Mouse (Mus musculus): Measurements from ENCODE around the gene Fam240a.

The Fam240a gene

DNA sequence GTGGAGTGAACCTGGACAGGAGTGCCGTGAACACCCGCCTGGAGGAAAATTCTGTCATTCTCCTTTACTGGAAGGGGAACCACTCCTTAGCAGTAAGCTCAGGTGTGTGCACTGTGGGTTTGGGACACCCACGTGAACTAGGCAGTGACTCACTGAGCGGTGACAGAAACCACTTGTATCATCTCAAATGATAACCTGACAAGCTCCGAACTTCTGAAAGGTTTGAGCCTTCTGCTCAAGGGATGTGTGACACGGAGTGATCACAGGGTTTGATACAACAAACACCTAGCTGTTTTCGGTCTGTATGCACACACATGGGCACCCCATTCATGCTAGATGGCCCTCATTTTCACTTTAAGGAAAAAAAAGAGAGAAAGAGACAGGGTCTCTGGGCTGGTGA is at the start of gene Fam240a:
TSS of gene Fam240a (minus strand) at position 76 of the 400 bp plus-strand sequence.
- no peak for DNase-seq (ENCODE audit: extremely low spot score, low read depth, low spot score)

DNA sequence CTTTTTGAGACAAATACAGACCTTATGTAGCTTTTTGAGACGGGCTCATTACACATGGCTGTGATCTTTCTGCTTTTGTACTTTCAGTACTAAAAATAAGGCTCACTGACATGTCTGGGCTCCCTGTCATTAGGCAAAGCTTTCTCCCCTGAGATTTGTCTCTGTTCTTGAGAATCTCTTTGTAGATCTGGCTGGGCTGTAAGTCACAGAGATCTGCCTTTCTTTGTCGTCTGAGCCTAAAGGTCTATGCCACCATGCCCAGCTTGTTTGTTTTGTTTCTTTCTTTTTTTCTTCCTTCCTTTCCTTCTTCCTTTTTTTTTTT is 49.2 kb upstream of the Fam240a start:
- no peak for DNase-seq (ENCODE audit: extremely low spot score, low read depth, low spot score)

DNA sequence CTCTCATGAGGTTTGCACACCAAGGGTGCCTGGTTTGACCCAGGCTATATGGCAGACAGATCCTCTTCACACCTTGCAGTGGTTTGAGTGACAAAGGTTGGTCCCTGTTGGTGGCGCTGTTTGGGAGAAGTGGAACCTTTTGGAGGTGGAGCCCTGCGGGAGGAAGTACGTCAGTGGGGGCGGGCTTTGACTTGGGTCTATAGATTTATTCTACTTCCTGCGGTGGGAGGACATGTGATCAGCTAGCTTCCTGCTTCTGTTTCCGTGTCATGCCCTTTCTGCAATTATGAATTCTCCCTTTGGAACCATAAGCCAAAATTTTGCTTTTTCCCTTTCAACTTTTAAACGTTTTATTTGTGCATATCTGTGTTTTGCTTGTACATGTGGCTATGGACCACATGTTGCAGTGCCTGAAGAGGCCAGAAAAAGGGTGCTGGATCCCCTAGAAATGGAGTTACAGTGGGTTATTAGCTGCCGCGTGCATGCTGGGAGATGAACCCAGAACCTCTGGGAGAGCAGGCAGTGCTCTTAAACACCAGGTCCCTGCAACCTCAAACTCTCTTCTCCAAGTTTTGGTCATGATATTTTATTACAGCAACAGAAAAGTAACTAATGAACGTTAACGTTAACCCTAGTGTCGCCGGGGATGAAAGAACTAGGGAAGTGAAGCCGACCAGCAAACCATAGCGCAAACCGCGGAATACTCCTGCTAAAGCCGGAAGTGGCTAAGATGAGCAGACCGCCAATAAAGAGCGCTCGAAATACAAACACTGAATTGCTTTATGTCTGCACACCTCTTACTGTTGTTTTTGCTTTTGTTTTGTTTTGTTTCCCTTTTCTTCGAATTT is 48.6 kb upstream of the Fam240a start:
- DNase-seq (ENCODE audit: extremely low spot score, low read depth, low spot score) = no peak

DNA sequence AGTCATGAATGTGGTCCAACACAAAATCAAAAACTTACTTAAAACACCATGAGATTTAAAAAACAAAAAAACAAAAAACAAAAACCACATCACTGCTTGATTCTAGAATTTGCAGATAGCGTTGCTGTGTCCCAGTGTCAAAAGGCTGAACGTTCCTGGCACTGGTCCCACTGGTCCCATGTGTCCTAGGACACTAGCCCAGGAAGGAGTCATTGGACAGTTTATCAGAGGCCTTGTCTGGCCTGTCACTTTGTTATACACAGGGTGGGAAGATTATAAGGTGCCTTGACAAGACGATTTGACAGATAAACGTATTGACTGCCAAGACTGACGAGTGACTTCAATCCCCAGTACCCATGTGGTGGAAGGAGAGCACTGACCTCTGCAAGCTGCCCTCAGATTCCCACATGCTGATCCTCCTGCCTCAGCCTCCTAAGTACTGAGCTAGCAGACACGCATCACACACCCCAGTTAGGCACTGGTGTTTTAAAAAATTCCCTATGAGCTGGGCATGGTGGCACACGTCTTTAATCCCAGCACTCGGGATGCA is 47.0 kb upstream of the Fam240a start:
- DNase-seq (ENCODE audit: extremely low spot score, low read depth, low spot score) = no peak

DNA sequence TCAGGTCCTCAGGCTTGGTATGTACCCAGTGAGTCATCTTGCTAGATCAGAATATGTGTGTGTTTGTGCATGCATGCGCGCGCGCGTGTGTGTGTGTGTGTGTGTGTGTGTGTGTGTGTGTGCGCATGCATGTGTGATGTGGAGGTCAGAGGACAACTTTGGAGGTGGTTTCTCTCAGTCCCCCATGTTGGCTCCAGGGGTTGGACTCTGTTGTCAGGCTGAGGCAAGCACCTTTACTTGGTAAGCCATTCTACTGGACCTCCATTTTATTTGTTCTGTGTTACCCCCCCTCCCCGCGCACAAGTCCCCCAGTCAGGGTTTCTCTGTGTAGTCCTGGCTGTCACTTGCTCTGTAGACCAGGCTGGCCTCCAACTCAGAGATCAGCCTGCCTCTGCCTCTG is 44.7 kb upstream of the Fam240a start:
- DNase-seq (ENCODE audit: extremely low spot score, low read depth, low spot score) = no peak

DNA sequence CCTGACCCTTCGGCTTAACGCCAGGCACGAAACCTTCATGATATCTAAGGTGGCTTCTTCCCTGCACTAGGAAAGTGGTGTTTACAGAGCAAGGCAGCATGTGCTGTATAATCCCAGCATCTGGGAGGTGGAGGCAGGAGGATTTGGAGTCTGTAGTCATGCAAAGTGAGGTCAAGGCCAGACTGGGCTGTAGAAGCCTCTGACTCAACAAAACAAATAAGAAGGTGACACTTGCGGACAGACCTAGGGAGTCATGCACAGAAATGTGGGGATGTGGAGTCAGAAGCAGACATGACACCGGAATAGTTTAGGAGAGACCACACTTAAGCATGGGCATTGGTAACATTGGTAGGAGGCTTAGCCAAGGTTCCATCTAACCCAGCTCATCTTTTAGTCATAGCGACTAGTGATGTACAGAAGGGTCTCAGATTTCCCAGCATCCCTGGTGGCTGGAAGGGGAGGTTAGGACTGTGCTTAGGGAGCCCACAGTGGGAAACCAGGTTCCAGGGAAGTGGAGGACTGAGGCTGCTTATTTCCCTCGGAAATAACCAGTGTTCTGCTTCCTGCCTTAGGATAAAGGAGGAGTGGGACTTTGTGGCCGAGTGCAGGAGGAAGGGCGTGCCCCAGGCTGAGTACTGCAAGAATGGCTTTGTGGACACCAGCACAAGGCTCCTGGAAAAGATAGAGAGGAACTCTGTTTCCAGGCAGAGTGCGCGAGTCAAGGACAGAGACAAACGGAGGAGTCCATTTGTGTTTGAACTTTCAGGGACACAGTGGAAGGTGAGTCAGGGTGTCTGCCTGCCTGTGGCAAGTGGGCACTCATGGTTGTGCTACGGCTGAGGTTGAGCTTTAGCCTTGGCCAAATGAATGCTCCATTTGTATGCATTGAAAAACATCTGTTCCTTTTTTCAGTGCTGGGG is 43.8 kb upstream of the Fam240a start:
- no peak for DNase-seq (ENCODE audit: extremely low spot score, low read depth, low spot score)

DNA sequence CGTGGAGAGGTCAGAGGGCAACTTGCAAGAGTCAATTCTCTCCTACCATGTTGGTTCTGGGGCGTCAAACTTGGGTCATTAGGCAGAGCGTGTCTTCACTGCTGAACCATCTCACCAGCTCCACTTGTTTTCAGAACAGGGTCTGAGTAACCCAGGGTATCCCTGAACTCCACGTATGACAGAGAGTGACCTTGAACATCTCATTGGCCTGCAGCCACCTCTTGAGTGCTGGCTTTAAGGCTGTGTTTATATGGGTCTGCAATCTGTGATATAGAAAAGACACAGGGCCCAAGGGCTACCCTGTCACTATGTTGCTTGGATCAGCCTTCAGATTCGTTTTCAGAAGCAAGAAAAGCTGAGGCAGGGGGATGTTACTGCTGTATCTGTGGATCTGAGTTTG is 43.0 kb upstream of the Fam240a start:
- DNase-seq (ENCODE audit: extremely low spot score, low read depth, low spot score) = no peak

DNA sequence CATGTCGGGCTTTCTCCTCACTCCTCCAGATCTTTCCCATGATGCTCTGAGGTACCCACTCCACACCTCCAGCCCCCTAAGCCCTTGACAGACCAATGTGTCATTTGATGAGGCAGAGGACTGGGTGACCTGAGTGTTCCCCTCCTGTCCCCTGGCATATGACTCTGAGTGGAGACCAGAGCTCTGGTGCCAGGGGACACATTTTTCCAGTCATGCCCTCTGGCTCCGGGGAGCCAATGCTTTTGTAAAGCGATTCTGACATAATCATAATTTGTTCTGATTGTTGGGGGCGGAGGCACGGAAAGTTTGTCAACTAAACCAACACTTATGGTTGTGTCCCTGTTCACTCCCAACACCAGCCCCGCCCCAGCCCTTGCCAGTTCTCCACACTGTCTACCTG is 39.3 kb upstream of the Fam240a start:
- DNase-seq (ENCODE audit: extremely low spot score, low read depth, low spot score) = no peak

DNA sequence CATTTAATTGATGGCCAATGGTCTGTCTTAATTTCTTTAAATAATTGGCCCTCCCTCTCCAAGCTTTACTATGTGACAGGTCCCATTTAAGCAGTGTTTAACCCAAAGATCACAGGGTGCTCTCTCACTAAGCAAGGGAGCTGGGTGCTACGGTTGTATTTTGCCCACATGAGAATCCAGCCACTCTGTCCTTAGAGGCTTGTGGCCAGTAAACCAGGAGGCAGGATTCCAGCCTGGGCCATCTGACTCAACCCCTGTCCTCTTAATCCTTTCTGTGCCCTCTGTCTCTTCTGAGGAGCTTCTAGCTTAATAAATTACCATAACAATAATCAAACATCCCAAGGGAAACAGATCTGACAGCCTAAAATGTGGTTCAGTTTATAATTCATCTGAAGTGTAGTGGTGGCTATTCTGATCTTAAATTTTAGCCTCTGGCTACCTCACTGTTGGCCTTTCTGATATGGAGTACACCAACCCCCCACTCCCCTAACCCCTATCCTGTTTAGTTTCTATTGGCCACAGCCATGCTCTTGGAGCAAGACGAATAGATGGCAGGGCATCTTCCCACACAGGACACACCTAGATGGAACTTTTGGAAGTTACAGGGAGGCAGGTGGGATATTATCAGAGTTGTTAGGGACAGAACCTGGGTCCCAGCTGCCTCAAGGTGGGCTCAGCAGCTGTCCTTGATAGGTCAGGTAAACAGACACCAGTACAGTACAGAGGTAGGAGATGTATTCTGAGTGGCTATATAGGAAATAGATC is 38.2 kb upstream of the Fam240a start:
- DNase-seq (ENCODE audit: extremely low spot score, low read depth, low spot score) = no peak

DNA sequence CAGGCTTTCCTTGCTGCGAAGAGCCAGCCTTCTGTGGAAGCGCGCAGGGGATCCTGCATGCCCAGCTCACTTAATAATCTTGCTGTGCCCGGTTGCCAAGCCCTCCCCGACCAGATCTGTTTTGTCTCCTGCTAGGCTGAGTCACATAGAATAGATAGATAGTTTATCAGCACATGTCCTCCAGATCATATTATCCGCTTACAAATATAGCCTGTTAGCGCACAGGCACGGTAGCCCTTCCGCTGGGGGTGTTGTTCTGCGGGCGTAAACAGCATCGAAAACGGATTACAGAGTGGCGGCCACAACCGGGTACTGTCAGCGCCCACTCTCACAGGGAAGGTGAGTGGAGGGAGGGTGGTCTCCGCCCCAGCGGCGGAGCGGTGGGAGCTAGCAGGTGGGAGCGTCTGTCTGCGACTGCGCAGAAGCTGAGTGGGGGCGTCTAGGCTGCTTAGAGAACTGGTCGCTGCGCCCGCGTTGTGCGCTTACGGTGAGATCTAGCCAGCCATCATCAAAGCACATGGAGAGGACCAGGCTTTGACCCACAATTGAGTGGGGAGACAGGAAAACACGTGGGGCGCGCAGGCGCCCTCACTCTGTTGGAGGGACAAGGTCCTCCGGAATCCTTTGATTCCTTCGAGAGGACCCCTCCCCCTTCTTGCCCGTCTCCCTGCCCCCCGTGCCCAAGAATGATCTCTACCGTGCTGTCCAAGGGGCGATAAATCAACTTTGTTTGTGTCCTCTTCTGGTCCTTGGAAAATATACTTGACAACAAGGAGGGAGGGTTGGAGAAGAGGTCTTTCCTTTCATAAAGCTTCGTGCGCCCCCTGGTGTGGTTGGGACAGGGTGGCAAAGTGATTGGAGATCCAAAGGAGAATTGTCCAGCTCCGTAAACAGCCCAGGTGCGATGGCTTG is 37.1 kb upstream of the Fam240a start:
- no peak for DNase-seq (ENCODE audit: extremely low spot score, low read depth, low spot score)

DNA sequence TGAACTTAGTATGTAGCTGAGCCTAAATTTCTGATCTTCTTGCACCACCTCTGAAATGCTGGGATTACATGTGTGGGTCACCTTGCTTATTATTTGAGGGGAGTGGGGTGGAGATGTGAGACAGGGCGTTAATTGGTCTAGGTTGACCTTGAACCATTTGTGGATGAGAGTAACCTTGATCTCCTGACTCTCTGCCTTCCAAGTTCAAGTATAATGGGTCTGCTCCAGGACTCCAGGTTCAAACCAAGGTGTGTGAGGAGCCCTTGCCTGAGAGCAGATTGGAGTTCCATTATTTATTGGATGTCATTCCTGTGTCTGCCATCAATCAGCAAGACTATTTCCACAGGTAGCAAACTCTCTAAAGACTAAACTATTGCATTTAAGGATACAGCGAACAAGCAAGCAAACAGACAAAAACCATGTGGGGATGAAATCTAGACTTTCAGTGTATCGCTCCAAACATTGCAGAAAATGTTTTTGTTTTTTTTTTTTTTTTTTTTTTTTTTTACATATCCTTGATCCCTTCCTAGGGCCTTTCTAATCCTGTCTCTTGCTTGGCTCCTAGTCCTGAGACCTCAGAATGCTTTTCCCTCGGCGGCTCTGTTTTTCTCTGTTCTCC is 36.4 kb upstream of the Fam240a start:
- no peak for DNase-seq (ENCODE audit: extremely low spot score, low read depth, low spot score)

DNA sequence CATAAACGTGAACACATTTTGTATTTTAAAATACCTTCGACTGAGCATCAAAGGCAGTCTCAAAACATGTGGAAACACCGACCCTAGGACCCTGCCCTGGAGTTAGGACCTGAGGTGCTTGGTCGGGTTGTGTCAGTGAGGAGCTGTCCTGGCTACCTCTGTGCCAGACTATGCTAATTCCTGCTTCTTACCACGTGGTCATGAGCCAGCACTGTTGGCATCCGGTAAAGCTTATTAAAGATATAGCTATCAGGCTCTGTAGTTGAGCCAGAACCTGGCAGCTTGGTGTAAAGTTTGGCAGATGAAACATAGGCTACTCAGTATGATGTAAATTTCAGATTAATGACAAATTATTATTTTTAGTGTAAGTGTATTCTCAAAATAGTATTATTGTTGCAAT is 35.7 kb upstream of the Fam240a start:
- DNase-seq (ENCODE audit: extremely low spot score, low read depth, low spot score) = no peak

DNA sequence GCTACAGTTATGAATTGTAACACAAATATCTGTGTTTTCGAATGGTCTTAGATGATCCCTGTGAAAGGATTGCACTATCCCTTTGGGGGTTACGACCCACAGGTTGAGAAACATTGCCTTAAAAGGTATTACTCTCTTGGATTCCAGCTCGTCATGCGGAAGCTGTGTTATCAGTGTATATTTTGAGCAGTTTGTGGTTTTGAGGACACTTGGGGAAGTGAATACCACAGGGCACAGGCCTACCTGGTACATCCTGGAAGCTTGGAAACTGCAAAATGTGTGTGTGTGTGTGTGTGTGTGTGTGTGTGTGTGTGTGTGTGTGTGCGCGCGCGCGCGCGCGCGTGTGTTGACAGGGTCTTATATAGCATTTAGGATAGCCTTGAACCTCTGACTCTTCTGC is 35.2 kb upstream of the Fam240a start:
- no peak for DNase-seq (ENCODE audit: extremely low spot score, low read depth, low spot score)

DNA sequence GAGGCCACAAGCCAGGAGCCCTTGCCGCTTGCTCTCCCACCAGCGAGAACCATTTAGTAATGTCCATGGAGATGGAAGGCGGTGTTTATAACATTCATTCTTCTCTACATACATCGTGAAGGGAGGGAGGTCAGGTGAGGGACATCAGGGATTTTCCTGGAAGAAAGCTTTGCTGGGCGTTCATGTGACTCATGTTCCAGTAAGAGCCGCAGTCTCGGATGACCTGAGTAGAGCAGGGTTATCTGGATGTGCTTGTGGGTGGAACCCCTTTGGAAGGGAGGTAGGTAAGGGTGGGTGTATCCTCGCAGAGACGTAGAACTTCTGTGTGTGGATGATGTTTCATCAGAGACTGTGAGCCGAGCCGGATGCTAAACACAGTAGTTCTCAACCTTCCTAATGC is 34.7 kb upstream of the Fam240a start, which contains the start of gene Lrrc2:
TSS of gene Lrrc2 (plus strand) at position 149 of the 400 bp plus-strand sequence.
- no peak for DNase-seq (ENCODE audit: extremely low spot score, low read depth, low spot score)

DNA sequence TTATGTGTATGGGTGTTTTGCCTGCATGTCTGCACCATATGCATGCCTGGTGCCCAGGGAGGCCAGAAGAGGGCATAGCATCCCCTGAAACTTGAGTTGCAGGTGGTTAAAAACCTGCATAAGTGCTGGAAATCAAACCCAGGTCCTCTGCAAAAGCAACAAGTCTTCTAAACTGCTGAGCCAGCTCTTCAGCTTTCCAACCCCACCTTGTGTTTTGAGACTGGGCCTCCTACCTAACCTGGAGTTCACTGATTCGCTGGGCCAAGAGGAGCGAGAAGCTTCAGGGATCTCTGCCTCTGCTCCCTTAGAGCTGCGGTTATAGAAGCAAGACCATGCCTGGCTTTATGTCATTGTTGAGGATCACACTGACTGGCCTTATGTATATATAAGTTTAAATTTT is 33.4 kb upstream of the Fam240a start:
- DNase-seq (ENCODE audit: extremely low spot score, low read depth, low spot score) = no peak

DNA sequence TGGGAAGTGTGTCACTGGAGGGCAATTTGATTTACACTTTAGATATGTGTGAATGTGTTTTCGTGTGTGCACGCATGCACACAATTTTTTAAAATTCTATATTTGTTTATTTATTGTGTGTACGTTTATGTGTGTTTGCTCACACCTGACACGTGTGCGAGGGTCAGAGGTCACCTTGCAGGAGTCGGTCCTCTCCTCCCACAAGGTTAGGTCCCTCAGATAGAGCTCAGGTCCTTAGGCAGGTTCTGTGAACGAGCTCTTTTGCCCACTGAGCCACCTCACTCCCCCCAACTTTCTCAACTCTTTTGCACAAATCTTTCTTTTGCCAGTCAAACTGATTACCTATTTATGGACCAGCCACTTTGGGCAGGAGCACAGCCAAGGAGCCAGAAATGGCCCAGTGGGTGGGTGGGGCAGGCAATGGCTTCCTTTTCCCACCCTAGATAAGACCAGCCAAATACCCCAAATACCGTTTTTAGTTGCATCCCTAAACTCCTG is 32.2 kb upstream of the Fam240a start:
- DNase-seq (ENCODE audit: extremely low spot score, low read depth, low spot score) = no peak

DNA sequence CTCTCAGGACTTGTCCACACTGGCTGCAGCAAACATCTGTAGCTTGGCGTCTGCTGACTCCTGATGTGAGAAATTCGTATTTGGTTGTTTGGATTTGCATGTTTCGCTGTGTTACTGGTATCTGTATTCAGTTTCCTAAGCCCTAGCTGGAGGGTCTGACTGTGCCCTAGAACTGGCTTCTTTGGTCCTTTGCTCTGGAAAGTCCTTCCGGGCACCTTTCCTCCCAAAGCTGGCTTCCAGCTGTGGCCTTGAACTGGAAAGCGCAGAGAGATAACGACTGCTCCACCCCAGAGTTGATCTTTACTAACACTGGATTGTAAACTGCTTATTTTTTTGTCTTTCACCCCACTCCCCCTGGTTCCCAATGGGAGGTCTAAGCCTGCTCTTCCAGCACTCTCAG is 31.2 kb upstream of the Fam240a start:
- no peak for DNase-seq (ENCODE audit: extremely low spot score, low read depth, low spot score)

DNA sequence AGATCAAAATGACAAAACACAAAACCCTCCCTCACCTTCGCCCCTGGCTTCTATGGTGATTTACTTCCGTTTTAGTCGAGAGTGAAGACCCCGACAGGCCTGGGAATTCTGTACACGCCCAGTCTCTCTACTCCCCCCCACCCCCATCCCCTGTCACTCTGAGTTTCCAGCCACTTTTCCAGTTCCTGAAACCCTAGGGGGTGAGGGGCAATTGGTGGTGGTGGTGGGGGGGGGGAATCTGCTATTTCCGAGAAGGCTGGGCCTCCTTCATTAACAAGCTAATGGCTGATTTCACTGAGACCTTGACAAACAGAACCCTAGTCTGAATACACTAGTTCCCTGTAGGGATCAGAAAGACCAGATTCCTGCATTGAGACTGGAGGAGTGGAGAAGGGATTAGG is 30.6 kb upstream of the Fam240a start:
- DNase-seq (ENCODE audit: extremely low spot score, low read depth, low spot score) = no peak

DNA sequence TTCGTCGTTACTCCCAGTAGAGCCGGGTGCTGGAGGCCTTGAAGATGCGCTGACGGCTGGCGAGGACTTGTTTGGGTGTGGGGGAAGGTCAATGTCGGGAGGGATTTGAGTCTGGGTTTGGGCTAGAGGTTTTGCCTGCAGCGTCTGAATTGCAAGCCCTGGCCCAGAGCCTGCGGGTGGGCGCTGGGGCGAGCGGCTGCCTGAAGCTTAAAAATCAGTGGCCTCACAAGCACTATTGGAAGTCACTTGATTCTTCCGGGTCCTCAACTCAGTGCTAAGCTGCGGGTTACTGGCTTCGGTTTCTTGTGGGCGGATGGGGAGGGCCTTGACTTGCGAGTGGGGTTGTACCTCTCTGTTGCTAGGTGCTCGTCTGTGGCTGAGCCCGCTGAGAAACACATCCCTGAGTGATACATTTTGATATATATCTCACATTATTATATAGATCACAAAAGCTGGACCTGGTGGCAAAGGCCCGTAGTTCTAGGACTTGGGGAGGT is 29.9 kb upstream of the Fam240a start:
- no peak for DNase-seq (ENCODE audit: extremely low spot score, low read depth, low spot score)
